Mouse (Mus musculus): ENCODE measurements around the gene Il6ra. TPM values are rescaled to one million over a fixed set of nuclear protein-coding genes. Genes with fewer than 3 reads are reported as not detected.

Il6ra gene
- 12.4 and 14.9 TPM in 2 replicates for polyA plus RNA-seq (2012; rRNA removed; ENCODE audit: low replicate concordance)

GRCm38 (mm10) chr3:89912543-89913391 lies at the start of gene Il6ra:
Gene Il6ra, minus strand, starts transcription at chr3:89913196.

GRCm38 (mm10) chr3:89830815-89831591 lies 82.0 kb downstream of the Il6ra start, which contains the start of gene She:
Gene She, plus strand, starts transcription at chr3:89831370.

Other genes starting within 250 kb of the Il6ra start
- gene Adar, start 198.2 kb downstream of the Il6ra start, polyA plus RNA-seq (2012; rRNA removed; ENCODE audit: low replicate concordance) = 21.5 and 43.9 TPM in 2 replicates
- gene Chrnb2, start 148.6 kb downstream of the Il6ra start, polyA plus RNA-seq (2012; rRNA removed; ENCODE audit: low replicate concordance) = 0.93 and 1.0 TPM in 2 replicates
- gene Ube2q1, start 139.6 kb downstream of the Il6ra start, polyA plus RNA-seq (2012; rRNA removed; ENCODE audit: low replicate concordance) = 23.6 and 29.5 TPM in 2 replicates
- gene She, start 81.8 kb downstream of the Il6ra start, polyA plus RNA-seq (2012; rRNA removed; ENCODE audit: low replicate concordance) = 5.0 and 6.8 TPM in 2 replicates
- gene Atp8b2, start 50.3 kb upstream of the Il6ra start, polyA plus RNA-seq (2012; rRNA removed; ENCODE audit: low replicate concordance) = 44.7 and 85.4 TPM in 2 replicates
- 81.9 and 98.3 TPM in 2 replicates for gene Hax1, start 85.6 kb upstream of the Il6ra start, polyA plus RNA-seq (2012; rRNA removed; ENCODE audit: low replicate concordance)
- gene 4933434E20Rik, start 138.4 kb upstream of the Il6ra start, polyA plus RNA-seq (2012; rRNA removed; ENCODE audit: low replicate concordance) = 60.2 and 69.1 TPM in 2 replicates
- 109 and 164 TPM in 2 replicates for gene Ubap2l, start 139.4 kb upstream of the Il6ra start, polyA plus RNA-seq (2012; rRNA removed; ENCODE audit: low replicate concordance)
- gene Tpm3, start 159.5 kb upstream of the Il6ra start, polyA plus RNA-seq (2012; rRNA removed; ENCODE audit: low replicate concordance) = 100 and 134 TPM in 2 replicates
- gene Nup210l, start 190.9 kb upstream of the Il6ra start, polyA plus RNA-seq (2012; rRNA removed; ENCODE audit: low replicate concordance) = 0.34 and 0.58 TPM in 2 replicates